Mouse (Mus musculus) forebrain, embryonic 15.5 days (tissue): Measurements from ENCODE around the gene Pwp2. TPM values are rescaled to one million over a fixed set of nuclear protein-coding genes. Genes with fewer than 3 reads are reported as not detected.
"Not testable (repeated sequence)": the region's sequence is repeated elsewhere in the genome, so short reads cannot be mapped to it uniquely, and the experiment has no call there.

Experiments used
- ATAC-seq: fragments of 200-750 bp; cut with Nextera tagmentation; replicated peaks from 2 replicates; pipeline ENCODE4 v1.8.0; 2017; ENCODE audit warnings: mild to moderate bottlenecking, moderate TSS enrichment, moderate library complexity
- H3K27ac ChIP-seq: fragments of 300-500 bp; sonication (generic); replicated peaks from 2 replicates; pipeline ENCODE4 v1.5.1; 2015; ENCODE audit warnings: mild to moderate bottlenecking, inconsistent platforms
- H3K27me3 ChIP-seq: fragments of 300-500 bp; sonication (generic); 2 replicates; pipeline ENCODE4 v1.6.1; 2015; ENCODE audit warnings: inconsistent platforms
- H3K36me3 ChIP-seq: fragments of 300-500 bp; sonication (generic); 2 replicates; pipeline ENCODE4 v1.6.1; 2015; ENCODE audit warnings: mild to moderate bottlenecking, inconsistent platforms
- H3K4me1 ChIP-seq: fragments of 300-500 bp; sonication (generic); 2 replicates; pipeline ENCODE4 v1.6.1; 2015; ENCODE audit warnings: inconsistent platforms
- H3K4me2 ChIP-seq: fragments of 300-500 bp; sonication (generic); replicated peaks from 2 replicates; pipeline ENCODE4 v1.6.1; 2015; ENCODE audit warnings: mild to moderate bottlenecking, inconsistent platforms
- H3K4me3 ChIP-seq: fragments of 300-500 bp; sonication (generic); 2 replicates; pipeline ENCODE4 v1.5.1; 2015; ENCODE audit warnings: mild to moderate bottlenecking, inconsistent platforms
- H3K9ac ChIP-seq: fragments of 300-500 bp; sonication (generic); replicated peaks from 2 replicates; pipeline ENCODE4 v1.6.1; 2015; ENCODE audit warnings: mild to moderate bottlenecking, inconsistent platforms
- H3K9me3 ChIP-seq: fragments of 300-500 bp; sonication (generic); 2 replicates; pipeline ENCODE4 v1.6.1; 2016; ENCODE audit warnings: inconsistent platforms
- WGBS: fragments of 180-500 bp; shearing (Covaris S2); methylation state at CpG from one replicate; pipeline ENCODE4 v1.1.7; 2015; ENCODE audit warnings: mixed read lengths; 5-methylcytosine and 5-hydroxymethylcytosine counted together
- polyA plus RNA-seq: library from polyadenylated mRNA; unstranded; fragments of >200 nt; fragmentation: Nextera tagmentation; extraction: Ambion mirVana; gene quantifications from 2 replicates; pipeline ENCODE4 v1.2.1, GENCODE M21; 2015

The Pwp2 gene
- polyA plus RNA-seq, 1 experiment from 2014 or later: 24.2 TPM

- no peaks in the 10 kb centered on the region for H3K9me3 ChIP-seq
- no peak overlapping the region for H3K4me3 ChIP-seq
- H3K9ac ChIP-seq: no peak overlapping the region
- no peak for ATAC-seq
- 90% methylated on average over 6 of the region's 6 CpGs for WGBS
- no peak overlapping the region for H3K27ac ChIP-seq
- H3K4me2 ChIP-seq: no peak overlapping the region
- peaks cover 84% of the 10 kb centered on the region for H3K36me3 ChIP-seq
- H3K4me1 ChIP-seq: no peaks in the 10 kb centered on the region
- H3K27me3 ChIP-seq: no peaks in the 10 kb centered on the region
Observed at GRCm38 (mm10) chr10:78216376-78217083, 31.6 kb upstream of the Pwp2 start.

- no peak overlapping the region for H3K4me2 ChIP-seq
- H3K4me1 ChIP-seq: no peaks in the 10 kb centered on the region
- 95% methylated on average over 9 of the region's 9 CpGs for WGBS
- H3K9ac ChIP-seq: no peak overlapping the region
- no peak overlapping the region for H3K4me3 ChIP-seq
- ATAC-seq: no peak
- no peaks in the 10 kb centered on the region for H3K27me3 ChIP-seq
- H3K27ac ChIP-seq: no peak overlapping the region
- peaks cover 87% of the 10 kb centered on the region for H3K36me3 ChIP-seq
- no peaks in the 10 kb centered on the region for H3K9me3 ChIP-seq
Observed at GRCm38 (mm10) chr10:78214371-78214770, 29.4 kb upstream of the Pwp2 start.

GRCm38 (mm10) chr10:78211311-78211710, 26.4 kb upstream of the Pwp2 start:
- no peaks in the 10 kb centered on the region for H3K9me3 ChIP-seq
- H3K4me1 ChIP-seq: no peaks in the 10 kb centered on the region
- no peak overlapping the region for H3K9ac ChIP-seq
- H3K36me3 ChIP-seq: peaks cover 91% of the 10 kb centered on the region
- H3K4me3 ChIP-seq: no peak overlapping the region
- no peak for ATAC-seq
- 68% methylated on average over 6 of the region's 6 CpGs for WGBS
- H3K27ac ChIP-seq: no peak overlapping the region
- no peak overlapping the region for H3K4me2 ChIP-seq
- H3K27me3 ChIP-seq: no peaks in the 10 kb centered on the region

GRCm38 (mm10) chr10:78201182-78201581, 16.2 kb upstream of the Pwp2 start:
- Histone ChIP-seq H3K4me2 (no peak overlapping the region), H3K27me3 (no peaks in the 10 kb centered on the region), H3K4me1 (no peaks in the 10 kb centered on the region), H3K9ac (no peak overlapping the region), H3K36me3 (peaks cover 87% of the 10 kb centered on the region), H3K9me3 (no peaks in the 10 kb centered on the region), H3K4me3 (no peak overlapping the region), H3K27ac (no peak overlapping the region)
- 94% methylated on average over 4 of the region's 4 CpGs for WGBS
- no peak for ATAC-seq

- no peak for ATAC-seq
- no peak overlapping the region for H3K9ac ChIP-seq
- no peaks in the 10 kb centered on the region for H3K27me3 ChIP-seq
- H3K9me3 ChIP-seq: no peaks in the 10 kb centered on the region
- no peak overlapping the region for H3K4me3 ChIP-seq
- peaks cover 97% of the 10 kb centered on the region for H3K36me3 ChIP-seq
- H3K27ac ChIP-seq: no peak overlapping the region
- H3K4me2 ChIP-seq: no peak overlapping the region
- WGBS: 92% methylated on average over 5 of the region's 5 CpGs
- H3K4me1 ChIP-seq: no peaks in the 10 kb centered on the region
Observed at GRCm38 (mm10) chr10:78192933-78193332, 8.0 kb upstream of the Pwp2 start.

GRCm38 (mm10) chr10:78186076-78186475, 1.1 kb upstream of the Pwp2 start:
- WGBS: 93% methylated on average over 4 of the region's 4 CpGs

GRCm38 (mm10) chr10:78185381-78185725, 404 bp upstream of the Pwp2 start:
- Histone ChIP-seq H3K27me3 (no peaks in the 10 kb centered on the region), H3K4me2 (peak overlapping the region; percentile 95), H3K4me3 (peak overlapping the region; percentile 63), H3K4me1 (peaks cover 14% of the 10 kb centered on the region), H3K27ac (peak overlapping the region; percentile 75), H3K36me3 (peaks cover 51% of the 10 kb centered on the region), H3K9ac (peak overlapping the region; percentile 49), H3K9me3 (no peaks in the 10 kb centered on the region)
- WGBS: 15% methylated on average over 9 of the region's 9 CpGs
- peak; percentile 37; the same call in 1 of the 2 replicates for ATAC-seq

More at GRCm38 (mm10) chr10:78186076-78186475, 1.1 kb upstream of the Pwp2 start:
- H3K4me2 ChIP-seq, H3K27ac ChIP-seq, ATAC-seq, H3K9ac ChIP-seq, H3K27me3 ChIP-seq, H3K9me3 ChIP-seq, H3K4me3 ChIP-seq: not testable (repeated sequence)
- Histone ChIP-seq H3K36me3 (peaks cover 52% of the 10 kb centered on the region), H3K4me1 (peaks cover 14% of the 10 kb centered on the region)

GRCm38 (mm10) chr10:78183577-78183976, 1.4 kb downstream of the Pwp2 start:
- Histone ChIP-seq H3K27me3 (no peaks in the 10 kb centered on the region), H3K9me3 (no peaks in the 10 kb centered on the region), H3K36me3 (peaks cover 52% of the 10 kb centered on the region), H3K4me3 (no peak overlapping the region), H3K27ac (no peak overlapping the region), H3K4me2 (no peak overlapping the region), H3K4me1 (peaks cover 14% of the 10 kb centered on the region), H3K9ac (no peak overlapping the region)
- 91% methylated on average over 3 of the region's 3 CpGs for WGBS
- ATAC-seq: no peak

- peaks cover 14% of the 10 kb centered on the region for H3K4me1 ChIP-seq
- 94% methylated on average over 17 of the region's 17 CpGs for WGBS
- no peak overlapping the region for H3K4me3 ChIP-seq
- no peaks in the 10 kb centered on the region for H3K9me3 ChIP-seq
- H3K4me2 ChIP-seq: no peak overlapping the region
- H3K9ac ChIP-seq: no peak overlapping the region
- peaks cover 52% of the 10 kb centered on the region for H3K36me3 ChIP-seq
- ATAC-seq: no peak
- H3K27ac ChIP-seq: no peak overlapping the region
- H3K27me3 ChIP-seq: no peaks in the 10 kb centered on the region
Observed at GRCm38 (mm10) chr10:78182321-78182720, 2.6 kb downstream of the Pwp2 start.

GRCm38 (mm10) chr10:78174474-78174873, 10.5 kb downstream of the Pwp2 start:
- WGBS: 96% methylated on average over 5 of the region's 5 CpGs

GRCm38 (mm10) chr10:78171581-78171980, 13.4 kb downstream of the Pwp2 start:
- Histone ChIP-seq H3K27ac (no peak overlapping the region), H3K4me1 (peaks cover 26% of the 10 kb centered on the region), H3K27me3 (no peaks in the 10 kb centered on the region), H3K9ac (no peak overlapping the region), H3K36me3 (peaks cover 58% of the 10 kb centered on the region), H3K4me2 (no peak overlapping the region), H3K9me3 (no peaks in the 10 kb centered on the region), H3K4me3 (no peak overlapping the region)
- WGBS: 96% methylated on average over 9 of the region's 9 CpGs
- no peak for ATAC-seq

More at GRCm38 (mm10) chr10:78174474-78174873, 10.5 kb downstream of the Pwp2 start:
- no peak for ATAC-seq
- Histone ChIP-seq H3K4me2 (no peak overlapping the region), H3K27ac (no peak overlapping the region), H3K27me3 (no peaks in the 10 kb centered on the region), H3K9ac (no peak overlapping the region), H3K4me1 (peaks cover 7% of the 10 kb centered on the region), H3K9me3 (no peaks in the 10 kb centered on the region), H3K36me3 (peaks cover 86% of the 10 kb centered on the region), H3K4me3 (no peak overlapping the region)

- Histone ChIP-seq H3K27ac (no peak overlapping the region), H3K4me2 (no peak overlapping the region), H3K36me3 (peaks cover 53% of the 10 kb centered on the region), H3K27me3 (no peaks in the 10 kb centered on the region), H3K9ac (no peak overlapping the region), H3K4me3 (no peak overlapping the region), H3K4me1 (peaks cover 26% of the 10 kb centered on the region), H3K9me3 (no peaks in the 10 kb centered on the region)
- ATAC-seq: no peak
- 93% methylated on average over 7 of the region's 7 CpGs for WGBS
Observed at GRCm38 (mm10) chr10:78171057-78171456, 13.9 kb downstream of the Pwp2 start.

GRCm38 (mm10) chr10:78170445-78170844, 14.5 kb downstream of the Pwp2 start:
- no peak overlapping the region for H3K9ac ChIP-seq
- WGBS: 61% methylated on average over 2 of the region's 2 CpGs

More at GRCm38 (mm10) chr10:78170445-78170844, 14.5 kb downstream of the Pwp2 start:
- no peak overlapping the region for H3K4me3 ChIP-seq
- peak overlapping the region; percentile 84; the same call in 1 of the 2 replicates for H3K4me2 ChIP-seq
- no peak for ATAC-seq
- no peaks in the 10 kb centered on the region for H3K27me3 ChIP-seq
- H3K27ac ChIP-seq: no peak overlapping the region
- no peaks in the 10 kb centered on the region for H3K9me3 ChIP-seq
- peaks cover 47% of the 10 kb centered on the region for H3K36me3 ChIP-seq
- peaks cover 26% of the 10 kb centered on the region for H3K4me1 ChIP-seq
